Mouse (Mus musculus): ENCODE measurements around the gene Mtor. TPM values are rescaled to one million over a fixed set of nuclear protein-coding genes. Genes with fewer than 3 reads are reported as not detected.

Mtor gene
- polyA plus RNA-seq, 1 experiment from 2014 or later = 20.6 TPM

- no peaks in the 10 kb centered on the region for H3K27me3 ChIP-seq (replicated peaks; ENCODE audit: control insufficient read depth, insufficient read depth, low read length)
- 42% methylated on average over 12 of the region's 12 CpGs for WGBS
- no peak overlapping the region for H3K4me3 ChIP-seq (ENCODE audit: low read length)
- H3K9ac ChIP-seq (ENCODE audit: low read depth, low read length) = no peak overlapping the region
- peaks cover 62% of the 10 kb centered on the region for H3K36me3 ChIP-seq (ENCODE audit: control insufficient read depth, insufficient read depth, low read length)
- peak overlapping the region; percentile 54; the same call in 1 of the 2 replicates for H3K27ac ChIP-seq (ENCODE audit: low read depth, low read length)
- no peaks in the 10 kb centered on the region for H3K4me1 ChIP-seq (ENCODE audit: control insufficient read depth, insufficient read depth, low read depth, low read length)
- ATAC-seq = peak; percentile 87
- H3K9me3 ChIP-seq (ENCODE audit: control insufficient read depth, low read length) = no peaks in the 10 kb centered on the region
- H3K4me2 ChIP-seq (ENCODE audit: low read length) = no peak overlapping the region
These were observed 12.4 kb downstream of the Mtor start for GRCm38 (mm10) chr4:148460656-148461284.

DNA sequence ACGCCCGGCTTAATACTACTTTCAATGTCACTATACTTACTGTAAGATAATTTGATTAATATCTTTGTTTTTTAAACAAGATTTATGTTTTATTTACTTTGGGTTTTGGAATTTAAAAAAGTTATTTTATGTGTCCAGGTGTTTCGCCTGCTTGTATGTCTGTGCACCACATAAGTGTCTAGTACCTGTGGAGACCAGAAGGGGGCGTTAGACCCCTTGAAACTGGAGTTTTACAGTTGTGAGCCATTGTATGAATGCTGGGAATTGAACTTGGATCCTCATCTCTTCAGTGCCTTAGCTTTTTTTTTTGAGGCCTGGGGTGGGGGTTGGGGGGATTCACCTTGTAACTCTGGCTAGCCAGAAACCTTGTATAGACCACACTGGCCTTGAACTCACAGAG lies 13.4 kb downstream of the Mtor start:
- Histone ChIP-seq H3K36me3 (ENCODE audit: control insufficient read depth, insufficient read depth, low read length) (peaks cover 66% of the 10 kb centered on the region), H3K4me1 (ENCODE audit: control insufficient read depth, insufficient read depth, low read depth, low read length) (no peaks in the 10 kb centered on the region), H3K4me3 (ENCODE audit: low read length) (no peak overlapping the region), H3K4me2 (ENCODE audit: low read length) (no peak overlapping the region), H3K27me3 (replicated peaks; ENCODE audit: control insufficient read depth, insufficient read depth, low read length) (no peaks in the 10 kb centered on the region), H3K9me3 (ENCODE audit: control insufficient read depth, low read length) (no peaks in the 10 kb centered on the region), H3K9ac (ENCODE audit: low read depth, low read length) (no peak overlapping the region), H3K27ac (ENCODE audit: low read depth, low read length) (no peak overlapping the region)
- 82% methylated on average over 4 of the region's 4 CpGs for WGBS
- no peak for ATAC-seq

- H3K4me3 ChIP-seq (ENCODE audit: low read length) = no peak overlapping the region
- 95% methylated on average over 13 of the region's 13 CpGs for WGBS
- ATAC-seq = no peak
- H3K9me3 ChIP-seq (ENCODE audit: control insufficient read depth, low read length) = no peaks in the 10 kb centered on the region
- H3K4me1 ChIP-seq (ENCODE audit: control insufficient read depth, insufficient read depth, low read depth, low read length) = no peaks in the 10 kb centered on the region
- H3K27ac ChIP-seq (ENCODE audit: low read depth, low read length) = no peak overlapping the region
- H3K27me3 ChIP-seq (replicated peaks; ENCODE audit: control insufficient read depth, insufficient read depth, low read length) = no peaks in the 10 kb centered on the region
- no peak overlapping the region for H3K4me2 ChIP-seq (ENCODE audit: low read length)
- H3K9ac ChIP-seq (ENCODE audit: low read depth, low read length) = no peak overlapping the region
- H3K36me3 ChIP-seq (ENCODE audit: control insufficient read depth, insufficient read depth, low read length) = peaks cover 64% of the 10 kb centered on the region
These were observed 14.3 kb downstream of the Mtor start for GRCm38 (mm10) chr4:148462717-148463116.

- WGBS = 63% methylated on average over 14 of the region's 14 CpGs
- H3K9me3 ChIP-seq (ENCODE audit: control insufficient read depth, low read length) = no peaks in the 10 kb centered on the region
- peak; percentile 21; the same call in 1 of the 2 replicates for ATAC-seq
These were observed 15.0 kb downstream of the Mtor start for GRCm38 (mm10) chr4:148463208-148463960.

GRCm38 (mm10) chr4:148464301-148464700 lies 15.9 kb downstream of the Mtor start:
- H3K36me3 ChIP-seq (ENCODE audit: control insufficient read depth, insufficient read depth, low read length) = peaks cover 64% of the 10 kb centered on the region
- WGBS = 92% methylated on average over 12 of the region's 12 CpGs
- ATAC-seq = no peak
- H3K4me2 ChIP-seq (ENCODE audit: low read length) = no peak overlapping the region
- H3K27me3 ChIP-seq (replicated peaks; ENCODE audit: control insufficient read depth, insufficient read depth, low read length) = no peaks in the 10 kb centered on the region
- H3K9me3 ChIP-seq (ENCODE audit: control insufficient read depth, low read length) = no peaks in the 10 kb centered on the region
- no peak overlapping the region for H3K4me3 ChIP-seq (ENCODE audit: low read length)
- H3K9ac ChIP-seq (ENCODE audit: low read depth, low read length) = no peak overlapping the region
- H3K4me1 ChIP-seq (ENCODE audit: control insufficient read depth, insufficient read depth, low read depth, low read length) = no peaks in the 10 kb centered on the region
- H3K27ac ChIP-seq (ENCODE audit: low read depth, low read length) = no peak overlapping the region

More at GRCm38 (mm10) chr4:148463208-148463960, 15.0 kb downstream of the Mtor start:
- Histone ChIP-seq H3K4me2 (ENCODE audit: low read length) (no peak overlapping the region), H3K4me1 (ENCODE audit: control insufficient read depth, insufficient read depth, low read depth, low read length) (no peaks in the 10 kb centered on the region), H3K36me3 (ENCODE audit: control insufficient read depth, insufficient read depth, low read length) (peaks cover 65% of the 10 kb centered on the region), H3K4me3 (ENCODE audit: low read length) (no peak overlapping the region), H3K27me3 (replicated peaks; ENCODE audit: control insufficient read depth, insufficient read depth, low read length) (no peaks in the 10 kb centered on the region), H3K27ac (ENCODE audit: low read depth, low read length) (no peak overlapping the region), H3K9ac (ENCODE audit: low read depth, low read length) (no peak overlapping the region)

DNA sequence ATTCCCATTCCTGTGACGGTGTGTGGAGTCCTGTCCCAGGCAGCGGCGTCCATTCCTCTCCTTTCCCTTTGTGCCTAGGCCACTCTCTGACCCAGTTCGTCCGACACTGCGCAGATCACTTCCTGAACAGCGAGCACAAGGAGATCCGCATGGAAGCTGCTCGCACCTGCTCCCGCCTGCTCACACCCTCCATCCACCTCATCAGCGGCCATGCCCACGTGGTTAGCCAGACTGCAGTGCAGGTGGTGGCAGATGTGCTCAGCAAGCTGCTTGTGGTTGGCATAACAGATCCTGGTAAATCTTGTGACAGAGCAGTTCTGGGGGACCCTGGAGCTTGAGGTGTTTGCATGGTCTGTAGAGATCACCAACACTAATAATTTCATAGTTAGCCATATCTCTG lies 16.5 kb downstream of the Mtor start:
- no peak overlapping the region for H3K4me3 ChIP-seq (ENCODE audit: low read length)
- no peak for ATAC-seq
- no peaks in the 10 kb centered on the region for H3K4me1 ChIP-seq (ENCODE audit: control insufficient read depth, insufficient read depth, low read depth, low read length)
- H3K4me2 ChIP-seq (ENCODE audit: low read length) = no peak overlapping the region
- no peaks in the 10 kb centered on the region for H3K27me3 ChIP-seq (replicated peaks; ENCODE audit: control insufficient read depth, insufficient read depth, low read length)
- H3K9ac ChIP-seq (ENCODE audit: low read depth, low read length) = no peak overlapping the region
- no peak overlapping the region for H3K27ac ChIP-seq (ENCODE audit: low read depth, low read length)
- 94% methylated on average over 12 of the region's 12 CpGs for WGBS
- H3K9me3 ChIP-seq (ENCODE audit: control insufficient read depth, low read length) = no peaks in the 10 kb centered on the region
- peaks cover 66% of the 10 kb centered on the region for H3K36me3 ChIP-seq (ENCODE audit: control insufficient read depth, insufficient read depth, low read length)

GRCm38 (mm10) chr4:148466511-148467079 lies 18.2 kb downstream of the Mtor start:
- no peak overlapping the region for H3K4me3 ChIP-seq (ENCODE audit: low read length)
- 90% methylated on average over 5 of the region's 5 CpGs for WGBS
- no peaks in the 10 kb centered on the region for H3K27me3 ChIP-seq (replicated peaks; ENCODE audit: control insufficient read depth, insufficient read depth, low read length)
- H3K9ac ChIP-seq (ENCODE audit: low read depth, low read length) = no peak overlapping the region
- H3K4me2 ChIP-seq (ENCODE audit: low read length) = no peak overlapping the region
- H3K36me3 ChIP-seq (ENCODE audit: control insufficient read depth, insufficient read depth, low read length) = peaks cover 77% of the 10 kb centered on the region
- H3K27ac ChIP-seq (ENCODE audit: low read depth, low read length) = no peak overlapping the region
- H3K4me1 ChIP-seq (ENCODE audit: control insufficient read depth, insufficient read depth, low read depth, low read length) = no peaks in the 10 kb centered on the region
- no peak for ATAC-seq
- H3K9me3 ChIP-seq (ENCODE audit: control insufficient read depth, low read length) = no peaks in the 10 kb centered on the region

DNA sequence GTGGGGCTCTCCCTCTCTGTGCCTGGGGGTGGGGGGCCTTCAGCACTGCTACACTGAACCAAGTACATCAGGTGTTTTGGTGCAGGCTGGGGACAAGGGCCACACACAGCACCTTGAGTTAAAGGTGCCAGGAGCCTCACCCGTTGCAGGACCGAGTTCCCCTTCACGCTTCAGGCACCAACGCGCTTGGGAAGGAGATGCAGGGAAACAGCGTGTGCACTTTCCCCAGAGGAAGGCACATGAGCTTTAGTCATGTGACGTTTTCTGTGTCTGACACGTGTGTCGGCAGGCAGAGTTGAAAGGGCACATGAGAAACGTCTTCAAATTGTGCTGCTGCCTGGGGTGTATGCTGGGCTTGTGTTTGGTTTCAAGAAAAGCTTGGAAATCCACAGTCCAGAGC lies 20.0 kb downstream of the Mtor start:
- Histone ChIP-seq H3K9me3 (ENCODE audit: control insufficient read depth, low read length) (no peaks in the 10 kb centered on the region), H3K4me2 (ENCODE audit: low read length) (no peak overlapping the region), H3K36me3 (ENCODE audit: control insufficient read depth, insufficient read depth, low read length) (peaks cover 88% of the 10 kb centered on the region), H3K4me3 (ENCODE audit: low read length) (no peak overlapping the region), H3K27ac (ENCODE audit: low read depth, low read length) (no peak overlapping the region), H3K27me3 (replicated peaks; ENCODE audit: control insufficient read depth, insufficient read depth, low read length) (no peaks in the 10 kb centered on the region), H3K9ac (ENCODE audit: low read depth, low read length) (no peak overlapping the region), H3K4me1 (ENCODE audit: control insufficient read depth, insufficient read depth, low read depth, low read length) (no peaks in the 10 kb centered on the region)
- no peak for ATAC-seq
- WGBS = 93% methylated on average over 10 of the region's 10 CpGs

- H3K4me2 ChIP-seq (ENCODE audit: low read length) = no peak overlapping the region
- no peaks in the 10 kb centered on the region for H3K9me3 ChIP-seq (ENCODE audit: control insufficient read depth, low read length)
- peaks cover 79% of the 10 kb centered on the region for H3K36me3 ChIP-seq (ENCODE audit: control insufficient read depth, insufficient read depth, low read length)
- H3K27ac ChIP-seq (ENCODE audit: low read depth, low read length) = no peak overlapping the region
- H3K27me3 ChIP-seq (replicated peaks; ENCODE audit: control insufficient read depth, insufficient read depth, low read length) = no peaks in the 10 kb centered on the region
- no peaks in the 10 kb centered on the region for H3K4me1 ChIP-seq (ENCODE audit: control insufficient read depth, insufficient read depth, low read depth, low read length)
- 83% methylated on average over 11 of the region's 11 CpGs for WGBS
- no peak for ATAC-seq
- no peak overlapping the region for H3K4me3 ChIP-seq (ENCODE audit: low read length)
- no peak overlapping the region for H3K9ac ChIP-seq (ENCODE audit: low read depth, low read length)
These were observed 21.3 kb downstream of the Mtor start for GRCm38 (mm10) chr4:148469487-148470252.
